Mouse (Mus musculus) cerebellum, adult 11-12 months (tissue): ENCODE results near the gene Cacna1c.

ENCODE experiments used
- DNase-seq: peaks from one replicate; pipeline ENCODE4 v3.0.0; 2022

The Cacna1c gene

DNA sequence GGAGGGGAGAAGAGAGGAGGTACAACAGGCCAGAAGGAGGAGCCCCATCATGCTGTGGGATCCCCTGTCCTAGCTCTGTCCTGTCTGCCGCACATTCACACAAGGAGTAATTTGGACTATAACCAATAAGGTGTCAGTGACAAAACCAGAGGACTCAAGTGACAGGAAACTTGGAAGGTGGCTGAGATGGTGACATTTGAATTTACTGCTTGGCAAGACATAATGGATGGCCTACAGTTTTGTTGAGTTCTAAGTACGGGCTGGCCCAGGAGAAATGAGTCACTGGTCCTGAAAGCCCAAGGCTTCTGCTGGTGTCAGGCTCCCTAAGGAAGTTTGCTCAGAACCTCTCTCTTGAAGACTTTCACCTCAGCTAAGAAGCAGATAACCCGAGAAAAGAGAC is 196.0 kb downstream of the Cacna1c start:
- no peak for DNase-seq

DNA sequence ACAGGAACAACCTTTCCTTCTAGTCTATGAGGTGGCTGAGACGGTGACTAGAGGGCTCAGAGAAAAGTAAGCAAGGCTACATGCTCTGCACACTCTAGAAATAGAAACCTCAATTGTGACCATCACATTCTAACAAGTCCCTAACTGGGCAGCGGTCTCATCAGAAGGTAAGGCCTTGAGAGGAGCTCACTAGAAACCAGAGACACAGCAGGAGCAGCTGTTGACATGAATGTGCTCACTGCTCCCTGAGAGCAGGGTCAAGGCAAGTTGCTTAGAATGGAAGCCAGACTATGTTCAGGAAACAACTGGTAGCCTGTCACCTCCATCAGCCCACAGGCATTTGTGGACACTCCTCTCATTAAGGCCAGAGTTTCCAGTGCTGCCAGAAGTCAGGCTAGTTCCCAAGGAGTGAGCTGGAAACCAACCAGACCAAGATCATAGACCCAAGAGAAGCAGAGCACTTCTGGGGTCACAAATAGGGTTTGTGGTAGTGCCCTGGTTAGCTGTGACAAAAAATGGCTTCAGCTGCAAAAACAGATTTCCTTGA is 196.8 kb downstream of the Cacna1c start:
- no peak for DNase-seq

DNA sequence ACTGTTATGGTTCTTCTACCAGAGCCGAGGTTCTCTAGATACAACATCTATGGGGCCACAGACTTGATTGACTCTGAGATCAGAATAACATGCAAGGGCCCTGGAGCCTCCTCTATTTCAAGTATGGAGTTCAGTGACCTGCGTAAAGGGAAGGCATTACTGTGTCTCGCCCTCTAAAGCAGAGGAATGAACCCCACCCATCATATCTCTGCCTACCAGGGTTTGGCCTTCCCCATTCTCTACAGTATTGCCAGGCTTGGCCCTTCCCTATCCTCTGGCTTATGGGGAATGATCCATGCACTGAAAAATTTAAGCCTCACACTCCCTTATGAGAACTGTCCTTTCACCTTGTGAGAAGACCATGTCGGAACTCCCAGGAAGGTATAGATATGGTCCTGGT is 198.8 kb downstream of the Cacna1c start:
- DNase-seq: no peak

DNA sequence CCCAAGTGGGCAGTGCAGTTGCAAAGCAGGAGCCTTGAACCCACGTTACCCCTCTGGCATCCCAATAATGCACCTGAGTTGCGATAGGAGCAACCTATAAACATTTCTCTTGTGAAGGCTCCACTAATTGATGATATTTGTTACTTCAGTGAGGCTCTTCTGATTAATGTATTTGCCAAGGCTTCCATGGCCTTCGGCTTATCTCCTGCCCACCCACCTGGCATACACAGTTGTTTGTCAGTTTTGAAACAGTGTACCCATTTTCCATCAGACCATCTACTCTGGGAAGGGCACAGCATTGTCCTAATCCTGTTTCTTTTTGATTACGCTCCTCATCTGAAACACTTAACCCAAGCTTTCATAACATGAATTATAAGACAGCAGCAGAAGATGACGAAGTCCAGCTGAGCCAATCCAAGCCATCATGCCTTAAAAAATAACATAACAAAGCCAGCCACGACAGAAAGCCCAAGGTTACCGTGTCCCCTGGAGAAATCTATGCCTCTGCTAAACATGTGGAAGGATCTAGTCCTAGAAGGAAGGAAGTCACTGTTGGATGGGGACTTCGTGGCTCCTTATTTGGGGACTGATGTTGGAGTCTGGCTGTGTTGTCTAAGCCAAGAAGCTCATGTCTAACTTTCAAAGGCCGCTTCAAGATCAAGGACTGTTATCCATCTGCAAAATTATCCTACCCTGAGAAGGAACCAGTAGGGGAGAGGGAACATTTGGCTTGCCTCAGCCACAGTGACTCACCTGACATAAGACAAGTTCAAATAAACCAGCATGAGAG is 201.8 kb downstream of the Cacna1c start:
- no peak for DNase-seq

DNA sequence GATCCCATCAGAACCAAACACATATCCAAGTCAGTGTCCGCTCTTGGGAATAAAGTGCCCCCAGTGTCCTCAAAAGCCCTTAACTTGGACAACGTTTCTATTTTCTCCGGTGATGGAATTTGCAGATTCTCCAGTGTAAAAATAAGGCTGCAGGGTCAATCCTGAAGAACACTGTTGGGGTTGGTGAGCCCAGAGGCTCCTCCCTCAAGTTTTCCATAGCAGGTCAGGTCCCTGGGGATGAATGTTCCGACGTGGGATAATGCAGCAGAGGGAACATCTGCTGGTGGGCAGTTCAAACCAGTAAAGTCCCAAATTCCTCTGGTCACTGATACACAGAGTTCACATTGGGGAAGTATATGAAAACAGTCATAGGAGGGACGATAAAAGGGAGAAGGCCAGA is 203.8 kb downstream of the Cacna1c start:
- no peak for DNase-seq

DNA sequence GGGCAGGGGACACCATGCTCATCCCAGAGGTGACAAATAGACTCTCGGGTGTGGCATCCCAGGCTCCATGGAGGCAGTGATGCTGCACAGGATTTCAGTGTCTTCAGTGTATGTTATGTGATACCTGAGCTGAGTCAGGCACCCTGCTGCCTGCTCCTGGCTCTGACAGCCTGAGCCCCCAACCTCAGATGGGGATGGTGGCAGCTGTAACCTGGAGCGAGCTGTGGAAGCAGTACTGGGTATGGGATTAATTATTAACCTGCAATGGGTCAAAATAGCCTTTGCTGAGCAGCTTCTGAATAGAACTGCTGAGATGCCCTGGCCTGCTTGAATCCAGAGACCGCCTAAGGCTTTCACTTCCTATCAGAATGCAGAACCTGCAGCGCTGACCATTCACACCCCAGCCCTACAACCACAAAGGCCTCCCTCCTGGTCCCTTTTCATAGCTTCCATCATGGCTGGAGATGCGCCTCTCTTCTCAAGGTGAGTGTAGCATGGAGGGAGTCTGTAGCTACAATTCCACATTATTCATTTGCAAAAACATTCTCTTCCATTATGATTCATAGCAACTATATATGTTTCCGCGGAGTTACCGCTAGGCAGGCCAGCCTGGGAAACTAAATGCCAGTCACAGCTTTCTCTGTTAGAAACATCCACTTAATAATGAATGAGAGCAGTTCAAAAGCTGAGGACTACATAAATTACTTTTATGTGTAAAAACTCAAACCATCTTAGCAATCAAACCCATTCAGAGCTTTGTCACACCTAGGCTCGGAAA is 206.0 kb downstream of the Cacna1c start:
- no peak for DNase-seq

DNA sequence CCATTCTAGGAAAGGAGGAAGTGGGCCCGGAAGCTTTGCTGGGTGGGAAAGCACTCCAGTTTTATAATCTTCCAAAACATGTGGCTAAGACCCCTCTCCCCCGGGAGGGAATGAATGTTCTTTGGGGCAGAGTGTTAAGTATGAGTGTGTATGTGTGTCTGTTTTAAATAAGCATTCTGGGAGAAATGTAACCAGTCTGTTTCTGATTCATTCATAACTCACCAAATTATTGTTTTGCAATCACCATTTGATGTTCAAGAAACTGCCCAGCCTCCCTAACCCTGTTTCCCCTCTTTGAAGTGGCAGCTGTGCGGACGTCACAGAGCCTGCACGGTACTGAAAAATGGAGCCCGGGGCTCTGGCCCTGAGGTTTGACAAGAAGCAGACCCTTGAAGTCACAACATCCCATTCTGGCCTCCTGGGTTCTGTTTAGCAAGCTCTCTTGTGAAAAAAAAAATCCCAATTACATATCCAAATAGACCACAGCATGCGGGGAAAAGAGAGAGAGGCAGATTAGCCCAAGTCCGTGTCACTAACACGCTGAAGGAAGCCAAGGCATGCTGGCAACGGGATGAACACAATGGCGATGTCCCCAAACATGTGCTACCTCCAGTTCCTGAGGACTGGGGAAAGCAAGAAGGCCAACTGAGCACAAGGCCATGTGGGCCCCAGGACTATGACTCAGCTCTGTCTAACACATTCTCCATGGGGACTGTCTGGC is 211.9 kb downstream of the Cacna1c start:
- DNase-seq: peak; percentile 45

DNA sequence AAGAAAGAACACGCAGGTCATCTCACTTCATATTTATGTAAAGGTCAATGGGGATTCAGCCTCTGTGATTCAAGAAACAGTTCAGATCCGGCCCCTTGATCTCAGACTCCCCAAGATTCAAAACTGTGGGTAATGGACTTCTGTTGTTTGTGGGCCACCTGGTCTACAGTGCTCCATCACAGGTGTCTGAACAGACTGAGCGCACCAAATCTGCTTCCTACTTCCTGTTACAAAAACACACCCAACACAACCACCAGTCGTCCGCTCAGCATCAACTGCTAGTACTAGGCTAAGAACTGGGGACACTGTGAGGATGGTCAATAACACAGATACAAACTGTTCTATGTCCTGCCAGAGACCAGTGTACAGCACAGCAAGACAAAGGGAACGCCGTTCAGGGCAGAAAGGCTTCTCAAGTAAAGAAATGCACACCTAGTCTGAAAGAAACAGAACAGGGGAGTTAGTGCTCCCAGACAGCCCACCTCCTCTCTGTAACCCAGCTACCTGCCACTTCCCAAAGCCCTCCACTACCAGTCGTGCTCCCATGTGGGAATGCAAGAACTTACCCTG is 212.7 kb downstream of the Cacna1c start:
- DNase-seq: no peak

DNA sequence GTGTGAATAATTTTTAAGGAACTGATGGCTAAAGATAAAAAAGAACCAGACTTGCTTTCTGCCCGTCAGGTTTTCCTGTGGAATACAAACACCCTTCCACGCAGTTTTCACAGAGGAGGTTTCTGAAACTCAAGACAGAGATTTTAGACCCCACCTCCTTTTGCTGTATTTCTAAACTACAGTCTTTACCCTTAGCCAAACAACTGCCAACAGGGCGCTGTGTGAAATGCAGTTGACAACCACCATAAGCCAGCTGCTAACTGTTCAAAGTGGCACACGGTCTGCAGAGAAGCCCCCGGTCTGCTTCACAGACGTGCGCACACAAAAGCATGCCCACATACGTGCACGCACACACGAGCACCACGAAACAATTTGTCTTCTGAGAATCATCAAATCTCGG is 216.0 kb downstream of the Cacna1c start:
- DNase-seq: no peak

DNA sequence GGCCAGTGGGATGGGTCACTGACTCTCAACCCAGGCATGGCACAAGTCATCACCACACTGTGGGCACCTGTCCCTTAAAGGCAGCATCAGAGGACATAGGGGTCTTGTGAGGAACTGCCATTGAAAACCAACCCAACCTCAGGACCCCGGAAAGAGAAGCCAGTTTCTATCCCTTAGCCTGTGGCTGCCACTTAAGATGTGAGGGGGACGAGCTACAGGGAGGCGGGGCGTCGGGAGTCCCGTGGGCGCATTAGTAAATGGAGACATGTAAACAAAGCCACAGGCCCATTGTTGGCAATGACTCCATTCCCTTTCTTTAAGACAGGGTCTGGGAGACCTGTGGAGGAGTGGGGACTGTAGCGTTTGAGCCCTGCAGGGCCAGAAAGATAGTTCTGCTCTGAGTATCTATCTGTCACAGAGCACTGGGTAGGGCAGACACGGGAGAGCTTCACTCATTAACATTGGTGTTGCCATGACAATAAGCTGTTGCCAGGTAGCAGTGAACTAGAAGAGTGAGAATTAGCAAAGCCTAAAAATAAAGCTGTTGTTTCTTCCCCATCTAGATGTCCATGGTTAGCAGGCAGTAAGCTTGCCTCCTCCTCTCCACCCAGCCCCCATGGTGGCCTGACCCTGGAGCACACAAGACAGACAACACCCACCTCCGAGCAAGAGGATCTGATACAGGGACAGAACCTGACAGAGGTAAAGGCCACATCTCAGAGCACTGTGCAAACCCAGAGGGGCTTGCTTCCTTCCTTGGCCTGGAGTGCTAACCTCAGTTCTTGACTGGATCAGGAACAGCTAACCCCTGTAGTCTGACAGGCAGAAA is 218.6 kb downstream of the Cacna1c start:
- no peak for DNase-seq

DNA sequence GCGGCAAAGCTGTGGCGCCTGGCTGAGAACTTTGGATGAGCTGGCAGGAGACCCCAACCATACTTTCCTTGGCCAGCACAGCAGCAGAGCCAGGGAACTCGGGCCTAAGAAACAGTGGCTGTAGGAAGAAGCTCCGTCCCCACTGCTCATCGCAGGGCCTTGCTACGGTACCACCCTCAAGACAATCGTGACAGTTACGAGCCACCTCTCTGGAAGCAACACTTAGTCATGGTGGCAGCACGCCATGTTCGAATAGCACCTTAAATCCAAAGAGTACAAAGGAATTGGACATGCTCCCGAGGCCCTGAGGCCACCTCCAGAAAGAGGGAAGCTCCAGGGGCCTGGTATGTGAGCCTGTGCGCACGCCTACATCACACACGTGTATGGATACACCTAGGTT is 219.6 kb downstream of the Cacna1c start:
- peak; percentile 35 for DNase-seq

DNA sequence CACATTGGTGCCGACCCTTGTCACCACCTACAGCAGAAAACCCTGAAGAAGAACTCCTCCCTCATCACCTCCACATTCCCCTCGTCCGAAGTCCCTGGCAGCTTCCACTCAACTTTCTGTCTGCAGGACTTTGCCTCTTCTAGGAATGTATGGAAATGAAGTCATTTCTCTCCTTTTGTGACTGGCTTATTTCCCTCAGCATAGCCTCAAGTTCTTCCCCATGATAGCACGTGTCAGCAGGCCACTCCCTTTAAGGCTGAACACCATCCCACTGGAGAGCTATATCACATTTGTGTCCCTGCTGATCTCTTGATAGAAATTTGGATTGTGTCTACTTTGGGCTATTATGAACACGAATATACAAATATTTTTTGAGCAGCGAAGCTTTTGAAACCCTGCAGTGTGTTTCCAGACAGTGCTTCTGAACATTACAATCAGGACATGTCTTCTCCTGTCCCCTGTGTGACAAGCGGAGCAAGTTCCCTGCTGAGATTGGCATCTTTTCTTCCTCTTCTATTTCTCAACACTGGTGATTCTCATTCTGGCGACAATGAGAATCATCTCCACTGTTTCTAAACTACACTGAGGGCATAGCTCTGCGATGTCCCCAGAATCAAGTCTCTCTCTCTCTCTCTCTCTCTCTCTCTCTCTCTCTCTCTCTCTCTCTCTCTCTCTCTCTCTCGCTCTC is 224.2 kb downstream of the Cacna1c start:
- DNase-seq: no peak

DNA sequence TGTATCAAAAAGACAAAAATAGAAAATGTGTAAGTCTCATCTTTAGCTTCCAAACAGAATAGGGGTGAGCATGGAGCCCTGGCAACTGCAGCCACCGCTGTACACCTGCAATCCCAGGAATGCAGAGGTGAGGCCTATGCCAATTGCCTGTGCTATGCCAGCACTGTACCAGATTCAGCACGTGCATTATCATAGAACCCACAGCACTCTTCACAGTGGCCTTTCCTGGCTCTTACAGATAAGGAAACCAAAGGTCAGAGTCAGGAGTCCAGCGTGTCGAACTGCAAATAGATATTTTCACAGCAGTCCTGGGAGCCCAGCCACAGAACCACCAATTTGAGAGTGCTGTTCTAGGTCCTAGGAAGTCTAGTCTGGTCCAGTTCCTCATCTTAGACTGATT is 227.4 kb downstream of the Cacna1c start:
- DNase-seq: no peak

DNA sequence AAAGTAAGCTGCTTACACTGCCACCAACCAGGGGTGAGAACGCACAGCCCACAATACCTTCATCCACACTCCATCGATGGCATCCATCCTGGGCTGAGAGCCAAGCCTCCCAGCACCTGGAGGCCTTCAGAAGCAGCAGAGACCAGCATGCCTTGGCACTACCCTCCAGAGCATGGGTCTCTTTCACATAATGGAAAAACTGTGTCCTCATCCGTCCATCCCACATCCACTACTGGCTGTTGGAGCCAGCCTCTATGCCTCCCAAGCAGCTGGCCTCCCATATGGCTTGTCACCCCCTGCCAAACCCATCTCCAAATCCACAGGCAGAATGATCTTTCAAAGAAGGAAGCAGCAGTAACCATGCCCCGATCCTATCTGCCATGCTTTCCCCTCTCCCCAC is 229.3 kb downstream of the Cacna1c start:
- peak; percentile 80 for DNase-seq

DNA sequence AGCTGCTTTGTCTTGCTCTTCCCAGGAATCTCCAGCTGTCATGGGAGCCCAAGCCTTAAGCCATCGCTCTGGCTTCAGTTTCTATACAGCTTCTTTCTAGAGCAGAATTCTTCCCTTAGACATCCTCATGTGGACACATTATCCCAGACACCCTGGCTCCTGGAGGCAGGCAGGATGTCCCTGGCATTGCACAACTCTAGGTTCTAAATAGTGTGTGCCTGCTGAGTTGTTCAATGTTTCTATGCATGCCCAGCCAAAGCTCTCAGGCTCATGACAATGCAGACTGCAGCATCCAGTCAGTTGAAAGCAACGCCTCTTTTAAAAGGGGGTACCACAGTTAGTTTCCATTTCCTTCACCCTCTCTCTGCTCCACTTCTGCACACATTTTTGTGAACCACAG is 230.6 kb downstream of the Cacna1c start:
- DNase-seq: no peak

DNA sequence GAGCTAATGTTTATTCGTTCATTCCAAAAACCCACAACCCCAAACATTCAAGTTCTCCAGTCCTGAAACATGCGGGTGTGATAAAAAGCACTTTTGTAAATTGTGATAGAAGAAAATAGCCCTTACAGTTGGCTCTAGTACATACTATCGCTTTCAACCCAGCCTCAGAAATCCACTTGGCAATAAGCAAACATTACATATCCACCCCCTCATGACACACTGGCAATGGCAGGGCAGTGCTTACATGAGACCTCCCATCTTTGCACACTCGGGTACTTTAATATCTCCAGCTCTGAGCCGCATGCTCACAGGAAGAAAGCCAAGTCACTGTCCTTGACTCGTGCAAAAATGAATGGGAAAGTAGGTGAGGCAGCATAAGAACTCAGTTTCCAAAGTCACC is 232.4 kb downstream of the Cacna1c start:
- no peak for DNase-seq

DNA sequence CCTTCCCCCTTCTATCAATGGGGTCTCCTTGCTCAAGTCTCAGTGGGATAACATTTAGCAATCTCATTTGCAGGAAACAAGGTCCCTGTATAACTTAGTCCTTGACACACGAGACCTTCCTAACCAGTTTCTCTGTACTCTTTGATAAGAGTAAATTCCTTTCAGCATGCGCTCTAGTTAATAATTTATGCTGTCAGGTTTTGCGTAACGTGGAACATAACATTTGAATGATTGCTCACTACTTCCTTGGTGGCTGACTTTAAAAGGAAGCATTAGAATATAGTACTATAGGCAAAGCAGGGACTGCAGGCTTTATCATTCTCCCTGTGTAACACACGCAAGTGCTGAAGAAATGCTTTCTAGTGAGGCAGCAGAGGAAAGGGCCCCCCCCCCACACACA is 232.9 kb downstream of the Cacna1c start:
- DNase-seq: no peak

DNA sequence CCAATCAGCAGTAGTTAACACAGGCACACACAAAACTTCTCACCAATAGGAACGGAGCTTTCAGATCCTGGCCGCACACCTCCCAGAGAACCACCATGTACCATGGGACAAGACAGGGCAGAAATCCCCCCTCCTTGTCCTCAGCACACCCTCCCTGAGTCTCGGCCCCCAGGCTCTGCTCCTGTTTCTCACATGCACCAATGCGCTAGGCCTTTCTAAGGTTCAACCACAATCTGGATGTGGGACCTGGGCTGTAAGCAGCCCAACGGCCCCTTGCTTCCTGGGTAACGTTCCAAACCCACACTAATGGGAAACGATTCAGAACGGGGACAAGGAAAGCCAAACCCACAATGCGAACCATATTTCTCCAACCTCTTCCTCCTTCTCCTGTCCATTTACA is 237.7 kb downstream of the Cacna1c start:
- DNase-seq: no peak

DNA sequence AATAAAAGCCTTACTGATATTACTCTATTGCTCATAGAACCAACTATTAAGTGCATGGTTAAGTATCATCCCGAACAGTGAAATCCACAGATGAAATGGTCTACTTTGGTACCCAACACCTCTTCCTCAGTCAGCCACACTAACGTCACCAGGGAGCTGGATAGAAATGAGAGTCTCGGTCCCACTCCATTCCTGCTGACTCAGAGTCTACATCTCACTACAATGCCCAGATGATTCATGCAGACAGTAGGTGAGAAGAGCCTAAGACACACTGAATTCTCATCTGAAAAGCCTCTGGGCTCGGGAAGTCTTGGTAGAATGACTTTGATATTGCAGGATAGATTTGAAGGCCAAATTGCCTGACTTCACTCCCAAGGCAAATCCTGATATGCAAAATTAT is 240.0 kb downstream of the Cacna1c start:
- DNase-seq: no peak

DNA sequence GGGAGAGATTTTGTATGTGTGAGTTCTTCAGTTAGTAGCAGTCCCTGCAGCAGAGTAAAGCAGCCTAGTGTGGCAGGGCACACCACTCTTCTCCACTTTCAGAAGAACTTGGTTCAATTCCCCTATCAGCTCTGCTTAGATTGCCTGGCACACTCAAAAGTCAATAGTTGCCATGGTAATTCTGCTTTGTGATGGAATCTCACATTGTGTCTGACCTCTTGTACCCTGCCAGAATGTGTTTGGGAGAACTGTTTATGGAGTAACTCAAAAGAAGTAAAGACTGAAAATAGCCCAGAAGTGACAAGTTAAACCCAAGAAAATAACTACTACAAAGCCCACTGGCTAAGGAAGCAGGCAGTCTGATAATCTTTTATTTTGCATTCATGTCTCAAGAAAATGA is 240.4 kb downstream of the Cacna1c start:
- no peak for DNase-seq

DNA sequence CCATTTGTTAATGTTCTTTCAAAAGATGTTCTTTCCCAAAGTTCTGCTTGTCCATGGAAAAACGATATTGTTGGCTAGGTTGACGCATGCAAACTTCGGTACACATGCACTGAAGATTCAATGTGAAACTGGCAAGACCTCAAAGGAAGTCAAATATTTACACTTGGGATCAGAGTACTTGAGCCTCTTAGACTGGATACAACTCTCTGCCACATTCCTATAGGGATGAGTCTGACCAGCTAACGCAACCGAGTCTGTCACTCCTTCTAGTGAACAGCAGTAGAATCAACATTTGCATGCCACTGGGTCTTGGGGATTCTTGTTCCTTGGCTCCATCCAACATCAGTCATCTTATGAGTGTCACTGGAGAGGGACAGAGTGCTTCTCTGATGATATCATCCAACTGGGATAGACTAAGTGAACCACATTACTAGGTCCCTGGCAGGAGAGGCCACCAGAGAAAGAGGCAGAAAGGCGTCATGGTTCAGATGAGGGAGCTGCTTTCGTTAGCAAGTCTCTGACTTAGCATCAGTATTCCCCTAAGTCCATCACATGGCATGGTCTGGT is 241.1 kb downstream of the Cacna1c start:
- no peak for DNase-seq
